Mouse (Mus musculus) heart, embryonic 14.5 days (tissue): ENCODE measurements around the gene Fam205a1. TPM values are rescaled to one million over a fixed set of nuclear protein-coding genes. Genes with fewer than 3 reads are reported as not detected.

ENCODE experiments used
- polyA plus RNA-seq: library from polyadenylated mRNA; unstranded; fragments of >200 nt; fragmentation: Nextera tagmentation; extraction: Ambion mirVana; gene quantifications from 2 replicates; pipeline ENCODE4 v1.2.1, GENCODE M21; 2014

Gene Fam205a1
- polyA plus RNA-seq, 1 experiment from 2014 or later, result not detected

Other genes starting within 250 kb of the Fam205a1 start
- 1.5 TPM in 1 of 2 replicates, not detected in the other for gene Gm10591, start 241.7 kb downstream of the Fam205a1 start, polyA plus RNA-seq
- not detected in 2 replicates for gene Gm2564, start 224.2 kb downstream of the Fam205a1 start, polyA plus RNA-seq
- not detected in 2 replicates for gene Ccl27b, start 198.6 kb downstream of the Fam205a1 start, polyA plus RNA-seq
- gene Il11ra2, start 192.0 kb downstream of the Fam205a1 start, polyA plus RNA-seq, result not detected in 2 replicates
- 0.38 TPM in 1 of 2 replicates, not detected in the other for gene 4930578G10Rik, start 118.3 kb downstream of the Fam205a1 start, polyA plus RNA-seq
- not detected in 2 replicates for gene Ccl19, start 97.3 kb downstream of the Fam205a1 start, polyA plus RNA-seq
- 28.2 and 39.6 TPM in 2 replicates for gene Ccl21a, start 79.9 kb downstream of the Fam205a1 start, polyA plus RNA-seq
- not detected in 2 replicates for gene Gm12394, start 2.9 kb upstream of the Fam205a1 start, polyA plus RNA-seq
- gene Fam205c, start 20.3 kb upstream of the Fam205a1 start, polyA plus RNA-seq, result 0.19 and 0.31 TPM in 2 replicates
- 5.6 and 5.8 TPM in 2 replicates for gene Phf24, start 62.8 kb upstream of the Fam205a1 start, polyA plus RNA-seq
- 17.9 and 18.3 TPM in 2 replicates for gene Dnajb5, start 95.9 kb upstream of the Fam205a1 start, polyA plus RNA-seq
- gene 1700022I11Rik, start 115.7 kb upstream of the Fam205a1 start, polyA plus RNA-seq, result 0.57 and 0.70 TPM in 2 replicates
- gene Vcp, start 146.6 kb upstream of the Fam205a1 start, polyA plus RNA-seq, result 469 and 477 TPM in 2 replicates
- gene Fancg, start 156.6 kb upstream of the Fam205a1 start, polyA plus RNA-seq, result 10.8 and 11.7 TPM in 2 replicates
- 12.0 and 13.0 TPM in 2 replicates for gene Pigo, start 171.9 kb upstream of the Fam205a1 start, polyA plus RNA-seq
- 201 and 211 TPM in 2 replicates for gene Stoml2, start 177.8 kb upstream of the Fam205a1 start, polyA plus RNA-seq
- 10.5 and 12.0 TPM in 2 replicates for gene Fam214b, start 192.3 kb upstream of the Fam205a1 start, polyA plus RNA-seq
- 16.4 and 19.1 TPM in 2 replicates for gene Unc13b, start 205.1 kb upstream of the Fam205a1 start, polyA plus RNA-seq